Mouse (Mus musculus): ENCODE measurements around the gene Nbl1. TPM values are rescaled to one million over a fixed set of nuclear protein-coding genes. Genes with fewer than 3 reads are reported as not detected.

Nbl1 gene
- total and polyA plus RNA-seq, 3 experiments = 21.9 to 29.1 (median 24.0) TPM

GRCm38 (mm10) chr4:139037795-139038607 is 54.8 kb downstream of the Nbl1 start:
- H3K79me2 ChIP-seq (replicated peaks; ENCODE audit: control insufficient read depth, insufficient read depth, low read length) = no peaks in the 10 kb centered on the region
- H3K27me3 ChIP-seq (ENCODE audit: control insufficient read depth, insufficient read depth, low read length) = no peaks in the 10 kb centered on the region
- intact Hi-C loops (cut with DNase I) = no loop called here
- no peak overlapping the region for H3K9ac ChIP-seq (ENCODE audit: low read depth, low read length)
- no peaks in the 10 kb centered on the region for H3K36me3 ChIP-seq (ENCODE audit: control insufficient read depth, insufficient read depth, low read length)
- no peak for TF ChIP-seq EP300 (IDR thresholded peaks at IDR 0.05; ENCODE audit: insufficient read depth, low read depth, low read length)
- no peak for TF ChIP-seq POLR2A (IDR thresholded peaks at IDR 0.05; ENCODE audit: insufficient read depth, low read depth, low read length)
- TF ChIP-seq CTCF (IDR thresholded peaks at IDR 0.05) = no peak
- WGBS = 47% methylated on average over 17 of the region's 17 CpGs
- H3K4me3 ChIP-seq = no peak overlapping the region
- no peak for DNase-seq
- no peak overlapping the region for H3K27ac ChIP-seq
- H3K4me1 ChIP-seq (ENCODE audit: control insufficient read depth, insufficient read depth, low read length) = peaks cover 4% of the 10 kb centered on the region

- H3K27me3 ChIP-seq (ENCODE audit: control insufficient read depth, insufficient read depth, low read length) = no peaks in the 10 kb centered on the region
- TF ChIP-seq EP300 (IDR thresholded peaks at IDR 0.05; ENCODE audit: insufficient read depth, low read depth, low read length) (no peak), CTCF (IDR thresholded peaks at IDR 0.05) (no peak), POLR2A (IDR thresholded peaks at IDR 0.05; ENCODE audit: insufficient read depth, low read depth, low read length) (no peak)
- no peak overlapping the region for H3K4me3 ChIP-seq
- DNase-seq = peak in 1 of 2 experiments; percentile 46
- no peak overlapping the region for H3K9ac ChIP-seq (ENCODE audit: low read depth, low read length)
- H3K36me3 ChIP-seq (ENCODE audit: control insufficient read depth, insufficient read depth, low read length) = no peaks in the 10 kb centered on the region
- WGBS = 68% methylated on average over 3 of the region's 3 CpGs
- intact Hi-C loops (cut with DNase I) = no loop called here
- no peak overlapping the region for H3K27ac ChIP-seq
- peaks cover 4% of the 10 kb centered on the region for H3K4me1 ChIP-seq (ENCODE audit: control insufficient read depth, insufficient read depth, low read length)
- H3K79me2 ChIP-seq (replicated peaks; ENCODE audit: control insufficient read depth, insufficient read depth, low read length) = no peaks in the 10 kb centered on the region
Observed at GRCm38 (mm10) chr4:139035799-139036198, 57.0 kb downstream of the Nbl1 start.

- DNase-seq = no peak
- Histone ChIP-seq H3K36me3 (ENCODE audit: control insufficient read depth, insufficient read depth, low read length) (no peaks in the 10 kb centered on the region), H3K9ac (ENCODE audit: low read depth, low read length) (no peak overlapping the region), H3K4me1 (ENCODE audit: control insufficient read depth, insufficient read depth, low read length) (peaks cover 4% of the 10 kb centered on the region), H3K27ac (no peak overlapping the region), H3K79me2 (replicated peaks; ENCODE audit: control insufficient read depth, insufficient read depth, low read length) (no peaks in the 10 kb centered on the region), H3K27me3 (ENCODE audit: control insufficient read depth, insufficient read depth, low read length) (no peaks in the 10 kb centered on the region), H3K4me3 (no peak overlapping the region)
- TF ChIP-seq CTCF (IDR thresholded peaks at IDR 0.05) (no peak), POLR2A (IDR thresholded peaks at IDR 0.05; ENCODE audit: insufficient read depth, low read depth, low read length) (no peak)
- intact Hi-C loops (cut with DNase I) = no loop called here
- 84% methylated on average over 3 of the region's 3 CpGs for WGBS
Observed at GRCm38 (mm10) chr4:139034942-139035341, 57.9 kb downstream of the Nbl1 start.

GRCm38 (mm10) chr4:139034540-139034939 is 58.3 kb downstream of the Nbl1 start:
- intact Hi-C loops (cut with DNase I) = no loop called here
- Histone ChIP-seq H3K9ac (ENCODE audit: low read depth, low read length) (no peak overlapping the region), H3K27ac (no peak overlapping the region), H3K4me3 (no peak overlapping the region), H3K36me3 (ENCODE audit: control insufficient read depth, insufficient read depth, low read length) (no peaks in the 10 kb centered on the region), H3K79me2 (replicated peaks; ENCODE audit: control insufficient read depth, insufficient read depth, low read length) (no peaks in the 10 kb centered on the region), H3K4me1 (ENCODE audit: control insufficient read depth, insufficient read depth, low read length) (peaks cover 4% of the 10 kb centered on the region), H3K27me3 (ENCODE audit: control insufficient read depth, insufficient read depth, low read length) (no peaks in the 10 kb centered on the region)
- DNase-seq = no peak
- TF ChIP-seq CTCF (IDR thresholded peaks at IDR 0.05) (peak; percentile 53), POLR2A (IDR thresholded peaks at IDR 0.05; ENCODE audit: insufficient read depth, low read depth, low read length) (no peak), EP300 (IDR thresholded peaks at IDR 0.05; ENCODE audit: insufficient read depth, low read depth, low read length) (no peak)
- 57% methylated on average over 4 of the region's 4 CpGs for WGBS

GRCm38 (mm10) chr4:139034010-139034367 is 58.8 kb downstream of the Nbl1 start:
- TF ChIP-seq EP300 (IDR thresholded peaks at IDR 0.05; ENCODE audit: insufficient read depth, low read depth, low read length) (no peak), CTCF (IDR thresholded peaks at IDR 0.05) (no peak), POLR2A (IDR thresholded peaks at IDR 0.05; ENCODE audit: insufficient read depth, low read depth, low read length) (no peak)
- Histone ChIP-seq H3K9ac (ENCODE audit: low read depth, low read length) (no peak overlapping the region), H3K4me1 (ENCODE audit: control insufficient read depth, insufficient read depth, low read length) (peaks cover 4% of the 10 kb centered on the region), H3K36me3 (ENCODE audit: control insufficient read depth, insufficient read depth, low read length) (no peaks in the 10 kb centered on the region), H3K27ac (no peak overlapping the region; the same call in 1 of the 2 replicates), H3K79me2 (replicated peaks; ENCODE audit: control insufficient read depth, insufficient read depth, low read length) (no peaks in the 10 kb centered on the region), H3K27me3 (ENCODE audit: control insufficient read depth, insufficient read depth, low read length) (no peaks in the 10 kb centered on the region), H3K4me3 (no peak overlapping the region)
- DNase-seq = no peak
- WGBS = 66% methylated on average over 8 of the region's 8 CpGs
- intact Hi-C loops (cut with DNase I) = no loop called here

GRCm38 (mm10) chr4:139033263-139034009 is 59.4 kb downstream of the Nbl1 start:
- WGBS = 60% methylated on average over 11 of the region's 11 CpGs
- H3K9ac ChIP-seq (ENCODE audit: low read depth, low read length) = no peak overlapping the region
- H3K4me1 ChIP-seq (ENCODE audit: control insufficient read depth, insufficient read depth, low read length) = peaks cover 4% of the 10 kb centered on the region
- H3K27ac ChIP-seq = no peak overlapping the region; the same call in 1 of the 2 replicates
- no peaks in the 10 kb centered on the region for H3K36me3 ChIP-seq (ENCODE audit: control insufficient read depth, insufficient read depth, low read length)
- H3K27me3 ChIP-seq (ENCODE audit: control insufficient read depth, insufficient read depth, low read length) = no peaks in the 10 kb centered on the region
- no peak for TF ChIP-seq CTCF (IDR thresholded peaks at IDR 0.05)
- TF ChIP-seq EP300 (IDR thresholded peaks at IDR 0.05; ENCODE audit: insufficient read depth, low read depth, low read length) = no peak
- TF ChIP-seq POLR2A (IDR thresholded peaks at IDR 0.05; ENCODE audit: insufficient read depth, low read depth, low read length) = no peak
- intact Hi-C loops (cut with DNase I) = no loop called here
- no peaks in the 10 kb centered on the region for H3K79me2 ChIP-seq (replicated peaks; ENCODE audit: control insufficient read depth, insufficient read depth, low read length)
- DNase-seq = no peak
- no peak overlapping the region for H3K4me3 ChIP-seq
